Mouse (Mus musculus) heart, embryonic 11.5 days (tissue): ENCODE measurements around the gene Atxn7l1. TPM values are rescaled to one million over a fixed set of nuclear protein-coding genes. Genes with fewer than 3 reads are reported as not detected.

Experiments used
- ATAC-seq: fragments of 200-750 bp; cut with Nextera tagmentation; replicated peaks from 2 replicates; pipeline ENCODE4 v1.8.0; 2017; ENCODE audit warnings: moderate library complexity; ENCODE audit not compliant: insufficient number of reproducible peaks, low FRiP score, low TSS enrichment
- H3K27ac ChIP-seq: fragments of 300-500 bp; sonication (generic); 2 replicates; pipeline ENCODE4 v1.5.1; 2014; ENCODE audit warnings: mild to moderate bottlenecking, low read depth, low read length
- H3K27me3 ChIP-seq: fragments of 300-500 bp; sonication (generic); 2 replicates; pipeline ENCODE4 v1.6.1; 2014; ENCODE audit warnings: mild to moderate bottlenecking, low read length, mixed read lengths; ENCODE audit not compliant: control insufficient read depth, insufficient read depth
- H3K36me3 ChIP-seq: fragments of 300-500 bp; sonication (generic); 2 replicates; pipeline ENCODE4 v1.6.1; 2014; ENCODE audit warnings: mild to moderate bottlenecking, low read length, moderate library complexity, mixed read lengths; ENCODE audit not compliant: control insufficient read depth, insufficient read depth
- H3K4me1 ChIP-seq: fragments of 300-500 bp; sonication (generic); 2 replicates; pipeline ENCODE4 v1.6.1; 2014; ENCODE audit warnings: low read length; ENCODE audit not compliant: control insufficient read depth, insufficient read depth
- H3K4me2 ChIP-seq: fragments of 300-500 bp; sonication (generic); 2 replicates; pipeline ENCODE4 v1.6.1; 2014; ENCODE audit warnings: mild to moderate bottlenecking, moderate library complexity
- H3K4me3 ChIP-seq: fragments of 300-500 bp; sonication (generic); 2 replicates; pipeline ENCODE4 v1.5.1; 2014; ENCODE audit warnings: low read depth, low read length
- H3K9ac ChIP-seq: fragments of 300-500 bp; sonication (generic); 2 replicates; pipeline ENCODE4 v1.6.1; 2014; ENCODE audit warnings: mild to moderate bottlenecking, low read depth, low read length, moderate library complexity
- H3K9me3 ChIP-seq: fragments of 300-500 bp; sonication (generic); replicated peaks from 2 replicates; pipeline ENCODE4 v1.6.1; 2016; ENCODE audit warnings: low read length; ENCODE audit not compliant: control insufficient read depth
- WGBS: fragments of 180-500 bp; shearing (Covaris S2); extraction: QIAGEN DNeasy Blood & Tissue Kit; methylation state at CpG from one replicate; pipeline ENCODE4 v1.1.7; 2014; ENCODE audit not compliant: insufficient replicate concordance; 5-methylcytosine and 5-hydroxymethylcytosine counted together
- polyA plus RNA-seq: library from polyadenylated mRNA; unstranded; fragments of >200 nt; fragmentation: Nextera tagmentation; extraction: Ambion mirVana; gene quantifications from 2 replicates; pipeline ENCODE4 v1.2.1, GENCODE M21; 2014

Atxn7l1 gene
- polyA plus RNA-seq, 1 experiment from 2014 or later: 15.6 TPM

- ATAC-seq: no peak
- Histone ChIP-seq H3K4me3 (no peak overlapping the region), H3K27me3 (no peaks in the 10 kb centered on the region), H3K4me2 (no peak overlapping the region), H3K9ac (no peak overlapping the region), H3K36me3 (no peaks in the 10 kb centered on the region), H3K27ac (peak overlapping the region; percentile 18; the same call in 1 of the 2 replicates), H3K4me1 (peaks cover 7% of the 10 kb centered on the region), H3K9me3 (no peaks in the 10 kb centered on the region)
- 56% methylated on average over 6 of the region's 6 CpGs for WGBS
These were observed 105.1 kb downstream of the Atxn7l1 start for GRCm38 (mm10) chr12:33252621-33253020.

GRCm38 (mm10) chr12:33253206-33253605 is 105.7 kb downstream of the Atxn7l1 start:
- no peak; the same call in 1 of the 2 replicates for ATAC-seq
- H3K27me3 ChIP-seq: no peaks in the 10 kb centered on the region
- 26% methylated on average over 9 of the region's 9 CpGs for WGBS
- no peaks in the 10 kb centered on the region for H3K36me3 ChIP-seq
- peaks cover 7% of the 10 kb centered on the region for H3K4me1 ChIP-seq
- H3K4me3 ChIP-seq: no peak overlapping the region
- H3K9me3 ChIP-seq: no peaks in the 10 kb centered on the region
- no peak overlapping the region for H3K9ac ChIP-seq
- H3K4me2 ChIP-seq: 0 out of 2 replicates have a peak overlapping the region, but pooled peaks have one; percentile 20
- H3K27ac ChIP-seq: peak overlapping the region; percentile 18; the same call in 1 of the 2 replicates

- no peaks in the 10 kb centered on the region for H3K27me3 ChIP-seq
- no peaks in the 10 kb centered on the region for H3K9me3 ChIP-seq
- H3K36me3 ChIP-seq: no peaks in the 10 kb centered on the region
- H3K4me3 ChIP-seq: no peak overlapping the region
- H3K9ac ChIP-seq: no peak overlapping the region
- no peak overlapping the region for H3K27ac ChIP-seq
- H3K4me2 ChIP-seq: no peak overlapping the region
- H3K4me1 ChIP-seq: peaks cover 10% of the 10 kb centered on the region
- no peak for ATAC-seq
- 81% methylated on average over 2 of the region's 2 CpGs for WGBS
These were observed 107.8 kb downstream of the Atxn7l1 start for GRCm38 (mm10) chr12:33255256-33255655.

- Histone ChIP-seq H3K4me3 (no peak overlapping the region), H3K27me3 (no peaks in the 10 kb centered on the region), H3K4me1 (peaks cover 10% of the 10 kb centered on the region), H3K9me3 (no peaks in the 10 kb centered on the region), H3K27ac (no peak overlapping the region), H3K36me3 (no peaks in the 10 kb centered on the region), H3K9ac (no peak overlapping the region), H3K4me2 (no peak overlapping the region)
- no peak for ATAC-seq
- 92% methylated on average over 6 of the region's 6 CpGs for WGBS
These were observed 108.9 kb downstream of the Atxn7l1 start for GRCm38 (mm10) chr12:33256426-33256825.

- Histone ChIP-seq H3K9me3 (no peaks in the 10 kb centered on the region), H3K27ac (peak overlapping the region; percentile 63), H3K4me1 (0 out of 2 replicates have a peak, but pooled peaks cover 3% of the 10 kb centered on the region), H3K4me2 (no peak overlapping the region), H3K9ac (no peak overlapping the region), H3K27me3 (no peaks in the 10 kb centered on the region), H3K4me3 (no peak overlapping the region), H3K36me3 (no peaks in the 10 kb centered on the region)
- 59% methylated on average over 5 of the region's 5 CpGs for WGBS
- 0 out of 2 replicates have a peak, but pooled peaks have one; percentile 57 for ATAC-seq
These were observed 111.6 kb downstream of the Atxn7l1 start for GRCm38 (mm10) chr12:33258995-33259529.

GRCm38 (mm10) chr12:33260575-33260974 is 113.1 kb downstream of the Atxn7l1 start:
- H3K27me3 ChIP-seq: no peaks in the 10 kb centered on the region
- no peak for ATAC-seq
- H3K4me2 ChIP-seq: no peak overlapping the region
- 55% methylated on average over 7 of the region's 7 CpGs for WGBS
- H3K36me3 ChIP-seq: no peaks in the 10 kb centered on the region
- H3K27ac ChIP-seq: no peak overlapping the region
- 0 out of 2 replicates have a peak, but pooled peaks cover 3% of the 10 kb centered on the region for H3K4me1 ChIP-seq
- H3K4me3 ChIP-seq: no peak overlapping the region
- no peak overlapping the region for H3K9ac ChIP-seq
- H3K9me3 ChIP-seq: no peaks in the 10 kb centered on the region

GRCm38 (mm10) chr12:33265877-33266276 is 118.4 kb downstream of the Atxn7l1 start:
- Histone ChIP-seq H3K9ac (no peak overlapping the region), H3K27ac (no peak overlapping the region), H3K27me3 (no peaks in the 10 kb centered on the region), H3K36me3 (no peaks in the 10 kb centered on the region), H3K4me2 (no peak overlapping the region), H3K9me3 (no peaks in the 10 kb centered on the region), H3K4me3 (no peak overlapping the region), H3K4me1 (no peaks in the 10 kb centered on the region)
- 85% methylated on average over 11 of the region's 11 CpGs for WGBS
- no peak for ATAC-seq

- Histone ChIP-seq H3K4me3 (no peak overlapping the region), H3K27ac (no peak overlapping the region), H3K4me1 (no peaks in the 10 kb centered on the region), H3K9me3 (no peaks in the 10 kb centered on the region), H3K4me2 (no peak overlapping the region), H3K9ac (no peak overlapping the region), H3K27me3 (no peaks in the 10 kb centered on the region), H3K36me3 (no peaks in the 10 kb centered on the region)
- ATAC-seq: no peak
- 70% methylated on average over 4 of the region's 4 CpGs for WGBS
These were observed 120.5 kb downstream of the Atxn7l1 start for GRCm38 (mm10) chr12:33267965-33268364.

GRCm38 (mm10) chr12:33269743-33270142 is 122.2 kb downstream of the Atxn7l1 start:
- Histone ChIP-seq H3K27ac (no peak overlapping the region), H3K4me3 (no peak overlapping the region), H3K27me3 (no peaks in the 10 kb centered on the region), H3K9ac (no peak overlapping the region), H3K4me1 (no peaks in the 10 kb centered on the region), H3K9me3 (no peaks in the 10 kb centered on the region), H3K36me3 (no peaks in the 10 kb centered on the region), H3K4me2 (no peak overlapping the region)
- WGBS: 62% methylated on average over 5 of the region's 5 CpGs
- ATAC-seq: no peak
